Mouse (Mus musculus) kidney, embryonic 14.5 days (tissue): ENCODE data around the gene Fate1. TPM values are rescaled to one million over a fixed set of nuclear protein-coding genes. Genes with fewer than 3 reads are reported as not detected.
"Not testable (repeated sequence)": the region's sequence is repeated elsewhere in the genome, so short reads cannot be mapped to it uniquely, and the experiment has no call there.

ENCODE experiments used
- ATAC-seq: fragments of 200-750 bp; cut with Nextera tagmentation; 2 replicates; pipeline ENCODE4 v1.8.0; 2017; ENCODE audit warnings: moderate number of reproducible peaks, mild to moderate bottlenecking, moderate TSS enrichment, moderate library complexity; ENCODE audit not compliant: low FRiP score, low TSS enrichment
- H3K27ac ChIP-seq: fragments of 300-500 bp; sonication (generic); 2 replicates; pipeline ENCODE4 v1.5.1; 2014; ENCODE audit warnings: low read depth, mild to moderate bottlenecking, low read length, moderate library complexity, mixed read lengths
- H3K27me3 ChIP-seq: fragments of 300-500 bp; sonication (generic); 2 replicates; pipeline ENCODE4 v1.6.1; 2014; ENCODE audit warnings: mild to moderate bottlenecking, low read length; ENCODE audit not compliant: control insufficient read depth, insufficient read depth
- H3K36me3 ChIP-seq: fragments of 300-500 bp; sonication (generic); 2 replicates; pipeline ENCODE4 v1.6.1; 2014; ENCODE audit warnings: low read length, mixed read lengths; ENCODE audit not compliant: control insufficient read depth, insufficient read depth
- H3K4me1 ChIP-seq: fragments of 300-500 bp; sonication (generic); 2 replicates; pipeline ENCODE4 v1.6.1; 2014; ENCODE audit warnings: low read length, mixed read lengths; ENCODE audit not compliant: control insufficient read depth, insufficient read depth
- H3K4me2 ChIP-seq: fragments of 300-500 bp; sonication (generic); replicated peaks from 2 replicates; pipeline ENCODE4 v1.6.1; 2014; ENCODE audit warnings: low read depth, mild to moderate bottlenecking, low read length
- H3K4me3 ChIP-seq: fragments of 300-500 bp; sonication (generic); 2 replicates; pipeline ENCODE4 v1.5.1; 2014; ENCODE audit warnings: mild to moderate bottlenecking, low read length
- H3K9ac ChIP-seq: fragments of 300-500 bp; sonication (generic); 2 replicates; pipeline ENCODE4 v1.6.1; 2014; ENCODE audit warnings: low read depth, mild to moderate bottlenecking, low read length, moderate library complexity
- H3K9me3 ChIP-seq: fragments of 300-500 bp; sonication (generic); 2 replicates; pipeline ENCODE4 v1.6.1; 2016; ENCODE audit warnings: low read length; ENCODE audit not compliant: control insufficient read depth
- WGBS: fragments of 180-500 bp; shearing (Covaris S2); extraction: QIAGEN DNeasy Blood & Tissue Kit; methylation state at CpG from one replicate; pipeline ENCODE4 v1.1.7; 2014; 5-methylcytosine and 5-hydroxymethylcytosine counted together
- polyA plus RNA-seq: library from polyadenylated mRNA; unstranded; fragments of >200 nt; fragmentation: Nextera tagmentation; extraction: Ambion mirVana; gene quantifications from 2 replicates; pipeline ENCODE4 v1.2.1, GENCODE M21; 2014

Fate1 gene
- not detected in 2 replicates for polyA plus RNA-seq

DNA sequence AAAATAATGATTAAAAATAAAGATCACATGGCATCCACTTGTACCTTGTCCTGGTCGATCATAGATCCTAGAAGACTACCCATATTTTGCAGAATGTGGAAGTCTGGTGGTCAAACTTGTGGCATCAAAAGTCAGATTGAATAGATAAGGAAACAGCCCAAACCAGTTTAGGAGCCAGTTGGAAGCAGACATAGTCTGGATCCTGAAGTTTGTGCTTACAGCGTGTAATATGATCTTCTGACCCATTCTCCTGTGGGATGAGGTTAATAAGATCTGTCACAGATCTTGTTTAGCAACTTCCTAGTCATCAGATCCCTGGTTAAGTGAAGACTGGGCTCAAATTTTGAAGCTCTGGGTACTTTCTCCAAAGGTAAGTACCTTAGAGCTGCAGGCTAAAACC is at the start of gene Fate1:
TSS of gene Fate1 (plus strand) at position 301 of the 400 bp plus-strand sequence.
- Histone ChIP-seq H3K4me2 (no peak within 1 kb of the TSS), H3K9me3 (no peaks in the 10 kb centered on the region), H3K4me3 (no peak within 1 kb of the TSS), H3K27me3 (no peaks in the 10 kb centered on the region), H3K4me1 (no peaks in the 10 kb centered on the region), H3K36me3 (no peaks in the 10 kb centered on the region), H3K27ac (no peak within 1 kb of the TSS), H3K9ac (no peak within 1 kb of the TSS)
- 70% methylated on average over 2 of the region's 2 CpGs for WGBS
- ATAC-seq = no peak

DNA sequence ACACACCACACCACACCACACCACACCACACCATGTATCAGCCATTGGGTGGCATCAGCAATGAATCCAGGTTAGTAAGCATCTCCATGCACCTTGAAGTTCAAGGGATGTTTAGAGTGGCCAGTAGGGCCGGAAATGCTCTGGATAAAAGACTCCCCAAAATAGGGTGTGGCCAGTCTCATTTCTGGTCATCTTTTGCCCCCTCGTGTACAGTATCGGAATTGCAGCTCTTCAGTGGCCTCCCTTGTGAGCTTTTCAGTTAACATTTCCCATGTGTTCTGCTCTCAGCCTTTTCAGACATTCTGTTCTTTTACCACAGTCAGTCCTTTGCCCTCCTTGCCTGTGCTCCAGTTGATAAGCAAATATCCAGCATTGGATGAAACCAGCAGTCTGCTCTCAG is 26.2 kb upstream of the Fate1 start:
- WGBS = 30% methylated on average over 3 of the region's 3 CpGs
- Histone ChIP-seq H3K4me1 (no peaks in the 10 kb centered on the region), H3K27me3 (no peaks in the 10 kb centered on the region), H3K4me3 (no peak overlapping the region), H3K9me3 (no peaks in the 10 kb centered on the region), H3K36me3 (no peaks in the 10 kb centered on the region), H3K4me2 (no peak overlapping the region), H3K27ac (no peak overlapping the region), H3K9ac (no peak overlapping the region)
- ATAC-seq = no peak

DNA sequence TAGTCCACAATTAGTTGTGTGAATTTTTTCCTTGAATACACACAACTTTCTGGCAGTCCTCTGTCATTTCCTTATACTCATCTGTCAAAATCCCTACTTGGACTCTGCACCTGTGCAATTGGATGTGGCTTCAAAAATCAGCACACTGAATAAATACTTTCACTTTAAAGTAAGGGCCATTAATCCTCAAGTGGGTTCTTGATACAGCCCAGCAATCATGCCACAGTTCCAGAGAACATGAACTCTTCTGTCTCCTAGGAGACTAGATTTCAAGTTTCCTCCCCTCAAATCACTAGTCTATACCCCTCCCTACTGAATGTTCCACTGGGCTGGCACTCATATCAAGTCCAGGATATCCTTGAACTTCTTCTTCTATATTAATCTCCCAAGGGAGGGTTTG is 14.4 kb upstream of the Fate1 start:
- Histone ChIP-seq H3K27me3 (0 out of 2 replicates have a peak, but pooled peaks cover 3% of the 10 kb centered on the region), H3K27ac (no peak overlapping the region), H3K4me1 (no peaks in the 10 kb centered on the region)

DNA sequence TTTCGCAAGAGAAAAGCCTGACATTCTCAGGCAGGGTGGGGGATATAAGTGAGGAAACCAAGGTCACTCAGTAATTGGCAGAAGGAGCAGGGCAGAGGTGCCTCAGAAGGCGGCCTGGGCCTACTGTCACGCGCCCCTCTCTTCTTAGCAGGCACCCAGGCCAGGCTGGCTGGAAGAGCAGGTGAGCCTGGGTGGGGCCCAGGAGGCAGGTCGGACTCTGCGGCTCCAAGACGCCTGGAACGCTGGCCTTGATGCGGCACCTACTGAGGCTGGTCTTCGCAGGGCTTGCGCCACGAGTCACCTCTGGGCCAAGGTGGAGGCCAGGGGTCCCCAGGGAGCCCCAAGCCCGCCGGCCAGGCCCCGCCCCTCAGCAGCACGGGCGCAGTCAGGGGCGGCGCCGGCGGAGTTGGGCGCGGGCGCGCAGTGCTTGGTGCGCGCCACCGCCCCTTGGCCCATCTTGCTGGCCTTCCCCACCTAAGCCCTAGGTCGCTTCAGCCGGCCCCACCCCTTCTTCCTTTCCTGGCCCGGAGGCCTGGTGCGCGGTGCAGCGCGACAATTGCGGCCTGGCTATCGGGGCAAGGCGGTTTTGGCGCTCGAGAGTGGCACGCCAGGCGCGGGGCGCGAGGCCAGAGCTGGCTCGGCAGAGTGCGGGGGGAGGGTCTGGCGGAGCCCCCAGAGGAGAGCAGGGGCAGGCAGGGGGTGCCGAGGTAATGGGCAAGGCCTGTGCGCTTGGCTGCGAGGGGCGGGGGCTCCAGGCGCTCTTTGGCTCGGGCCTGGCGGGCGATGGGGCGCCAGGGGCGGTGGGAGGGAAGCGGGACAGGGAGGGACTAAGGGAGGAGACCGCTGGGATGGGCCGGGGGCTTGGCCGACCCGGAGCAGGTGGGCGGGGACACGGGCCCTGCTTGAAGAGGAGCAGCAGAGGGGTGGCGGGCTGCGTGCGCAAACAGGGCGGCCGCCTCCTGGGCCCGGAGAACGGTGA is 10.4 kb upstream of the Fate1 start, which contains the start of gene Prrg3:
TSS of gene Prrg3 (plus strand) at position 552 of the 979 bp plus-strand sequence.
- 42% methylated on average over 56 of the region's 72 CpGs for WGBS
- no peaks in the 10 kb centered on the region for H3K36me3 ChIP-seq
- H3K9me3 ChIP-seq = no peaks in the 10 kb centered on the region
- H3K4me2 ChIP-seq = peak within 1 kb of the TSS; percentile 68
- H3K27ac ChIP-seq = no peak within 1 kb of the TSS
- peak; percentile 97 for ATAC-seq
- H3K4me1 ChIP-seq = no peaks in the 10 kb centered on the region
- peak within 1 kb of the TSS; percentile 48 for H3K4me3 ChIP-seq
- 0 out of 2 replicates have a peak, but pooled peaks cover 3% of the 10 kb centered on the region for H3K27me3 ChIP-seq
- H3K9ac ChIP-seq = peak within 1 kb of the TSS; percentile 59

More for the DNA sequence above, 14.4 kb upstream of the Fate1 start:
- no peaks in the 10 kb centered on the region for H3K36me3 ChIP-seq
- no peaks in the 10 kb centered on the region for H3K9me3 ChIP-seq
- no peak overlapping the region for H3K4me2 ChIP-seq
- H3K4me3 ChIP-seq = no peak overlapping the region
- no peak for ATAC-seq
- no peak overlapping the region for H3K9ac ChIP-seq

DNA sequence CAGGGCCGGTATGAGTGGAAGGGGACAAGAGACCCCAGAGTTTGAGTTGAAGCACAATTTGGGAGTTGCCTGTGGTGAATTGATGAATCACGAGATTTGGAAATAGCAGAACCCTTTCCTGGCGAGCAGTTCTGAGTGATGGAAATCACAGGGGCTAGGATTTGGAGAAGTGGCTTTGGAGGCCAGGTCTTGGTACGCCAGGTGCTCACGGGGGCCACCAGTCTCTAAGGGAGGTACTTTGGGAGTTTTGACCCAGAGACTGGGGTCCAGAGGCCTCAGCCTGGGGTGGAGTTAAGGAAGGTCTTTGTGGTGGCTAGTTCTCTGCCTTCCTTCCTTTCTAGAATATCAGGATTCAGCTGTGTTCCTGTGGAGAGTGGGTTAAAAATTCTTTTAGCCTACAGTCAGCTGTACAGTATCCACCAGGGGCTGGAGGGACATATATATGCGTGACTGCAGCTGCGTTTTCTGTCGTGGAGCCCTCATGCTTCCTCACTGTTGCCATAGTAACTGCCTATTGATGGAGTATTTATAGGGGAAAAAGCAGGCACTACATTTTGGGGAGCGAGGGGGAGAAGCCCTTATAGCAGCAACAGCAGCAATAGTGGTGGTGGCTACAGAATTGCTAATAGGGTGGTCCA is 9.4 kb upstream of the Fate1 start:
- 0 out of 2 replicates have a peak, but pooled peaks cover 3% of the 10 kb centered on the region for H3K27me3 ChIP-seq
- WGBS = 44% methylated on average over 9 of the region's 9 CpGs
- no peaks in the 10 kb centered on the region for H3K4me1 ChIP-seq
- peak overlapping the region; percentile 68 for H3K4me2 ChIP-seq
- H3K4me3 ChIP-seq = peak overlapping the region; percentile 48
- peak overlapping the region; percentile 59; the same call in 1 of the 2 replicates for H3K9ac ChIP-seq
- ATAC-seq = peak; percentile 17; the same call in 1 of the 2 replicates
- H3K9me3 ChIP-seq = no peaks in the 10 kb centered on the region
- no peak overlapping the region for H3K27ac ChIP-seq
- no peaks in the 10 kb centered on the region for H3K36me3 ChIP-seq

DNA sequence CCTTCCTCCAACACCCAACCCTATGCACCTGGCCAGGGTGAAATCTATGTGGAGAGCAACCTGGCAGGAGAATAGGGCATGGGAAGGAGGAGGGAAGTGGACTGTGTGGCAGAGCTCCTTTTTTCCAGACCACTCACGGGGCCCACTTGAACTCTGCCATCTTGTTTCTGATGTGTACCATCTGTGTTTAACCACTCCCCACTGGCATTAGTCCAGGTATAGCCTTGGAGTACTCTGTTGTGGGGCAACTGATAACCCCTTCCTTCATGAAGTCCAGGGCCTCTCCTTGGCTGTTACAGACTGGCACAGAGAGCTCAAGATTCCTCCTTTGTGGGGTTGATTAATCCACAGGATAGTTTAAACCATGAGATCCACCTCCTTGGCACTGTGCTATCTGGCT is 4.6 kb upstream of the Fate1 start:
- no peak for ATAC-seq
- Histone ChIP-seq H3K4me1 (no peaks in the 10 kb centered on the region), H3K27ac (no peak overlapping the region), H3K9me3 (no peaks in the 10 kb centered on the region), H3K27me3 (no peaks in the 10 kb centered on the region), H3K9ac (no peak overlapping the region), H3K36me3 (no peaks in the 10 kb centered on the region), H3K4me2 (no peak overlapping the region), H3K4me3 (no peak overlapping the region)
- 88% methylated on average over 1 of the region's 1 CpGs for WGBS

DNA sequence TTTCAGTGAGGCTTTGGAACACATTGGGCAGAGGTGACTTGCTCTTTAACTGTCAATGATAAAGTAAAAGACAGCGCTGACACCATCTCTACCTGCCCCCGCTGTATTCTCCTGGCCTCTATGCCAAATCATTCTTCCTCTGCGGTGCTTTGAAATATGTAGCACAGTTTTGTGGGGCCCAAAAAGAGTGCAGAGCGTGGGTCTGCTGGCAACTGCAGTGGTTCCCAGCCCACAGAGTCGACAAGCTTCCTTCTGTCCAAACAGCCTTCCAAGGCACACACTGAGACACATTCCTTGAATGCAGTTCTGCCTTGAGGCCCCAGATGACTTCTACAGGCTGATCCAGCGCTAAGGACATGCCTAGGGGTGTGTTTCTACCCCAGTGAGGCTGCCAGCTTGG is 4.0 kb upstream of the Fate1 start:
- WGBS = 75% methylated on average over 6 of the region's 6 CpGs
- H3K27ac ChIP-seq = no peak overlapping the region
- H3K4me2 ChIP-seq = no peak overlapping the region
- no peaks in the 10 kb centered on the region for H3K9me3 ChIP-seq
- ATAC-seq = no peak
- no peaks in the 10 kb centered on the region for H3K4me1 ChIP-seq
- no peak overlapping the region for H3K4me3 ChIP-seq
- H3K36me3 ChIP-seq = no peaks in the 10 kb centered on the region
- H3K9ac ChIP-seq = no peak overlapping the region
- no peaks in the 10 kb centered on the region for H3K27me3 ChIP-seq

DNA sequence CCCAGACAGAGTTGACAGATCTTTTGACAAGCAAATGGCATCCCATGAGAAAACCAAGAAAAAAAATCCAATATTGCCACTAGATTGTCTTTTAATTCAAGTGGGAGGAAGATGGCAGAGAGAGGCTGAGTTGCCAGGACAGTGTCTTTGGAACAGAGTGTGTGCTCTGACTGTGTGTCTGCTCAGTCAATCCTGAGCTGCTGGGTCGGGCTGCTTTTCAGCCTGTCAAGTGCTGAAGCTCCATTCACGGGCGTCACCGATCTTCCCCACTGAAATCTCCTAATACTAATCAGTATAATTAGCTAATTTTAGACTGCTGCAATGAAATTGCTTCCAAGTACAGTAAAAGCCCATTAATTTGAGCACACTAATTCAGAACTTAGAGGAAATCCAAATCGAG is 1.5 kb upstream of the Fate1 start:
- Histone ChIP-seq H3K27me3 (no peaks in the 10 kb centered on the region), H3K4me3 (no peak overlapping the region), H3K9me3 (no peaks in the 10 kb centered on the region), H3K4me1 (no peaks in the 10 kb centered on the region), H3K9ac (no peak overlapping the region), H3K4me2 (no peak overlapping the region), H3K27ac (no peak overlapping the region), H3K36me3 (no peaks in the 10 kb centered on the region)
- ATAC-seq = no peak
- WGBS = 81% methylated on average over 5 of the region's 5 CpGs

DNA sequence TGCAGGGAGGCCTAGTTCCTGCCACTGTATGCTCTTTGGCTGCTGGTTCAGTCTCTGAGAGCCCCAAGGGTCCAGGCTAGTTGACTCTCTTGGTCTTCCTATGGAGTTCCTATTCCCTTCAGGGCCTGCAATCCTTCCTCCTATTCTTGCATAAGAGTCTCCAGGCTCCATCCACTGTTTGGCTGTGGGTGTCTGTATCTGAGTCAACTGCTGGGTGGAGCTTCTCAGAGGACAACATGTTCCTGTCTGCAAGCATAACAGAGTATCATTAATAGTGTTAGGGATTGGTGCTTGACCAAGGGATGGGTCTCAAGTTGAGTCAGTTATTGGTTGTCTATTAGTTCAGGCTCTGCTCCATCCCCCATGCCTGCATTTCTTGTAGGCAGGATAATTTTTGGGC is 4.9 kb downstream of the Fate1 start:
- H3K4me3 ChIP-seq, H3K27me3 ChIP-seq: not testable (repeated sequence)

More for the DNA sequence above, 4.9 kb downstream of the Fate1 start:
- not testable (repeated sequence) for H3K27ac ChIP-seq, H3K9me3 ChIP-seq, ATAC-seq, H3K36me3 ChIP-seq, H3K4me2 ChIP-seq, H3K9ac ChIP-seq, H3K4me1 ChIP-seq
